Mouse (Mus musculus) fat pad, adult 2 months (tissue): ENCODE measurements around the gene Phf20.
"Not testable (repeated sequence)": the region's sequence is repeated elsewhere in the genome, so short reads cannot be mapped to it uniquely, and the experiment has no call there.

Source experiments
- DNase-seq: peaks from one replicate; pipeline ENCODE4 v3.0.0-alpha.2; 2011; ENCODE audit warnings: low read depth, low spot score; ENCODE audit errors: extremely low read depth

Gene Phf20

DNA sequence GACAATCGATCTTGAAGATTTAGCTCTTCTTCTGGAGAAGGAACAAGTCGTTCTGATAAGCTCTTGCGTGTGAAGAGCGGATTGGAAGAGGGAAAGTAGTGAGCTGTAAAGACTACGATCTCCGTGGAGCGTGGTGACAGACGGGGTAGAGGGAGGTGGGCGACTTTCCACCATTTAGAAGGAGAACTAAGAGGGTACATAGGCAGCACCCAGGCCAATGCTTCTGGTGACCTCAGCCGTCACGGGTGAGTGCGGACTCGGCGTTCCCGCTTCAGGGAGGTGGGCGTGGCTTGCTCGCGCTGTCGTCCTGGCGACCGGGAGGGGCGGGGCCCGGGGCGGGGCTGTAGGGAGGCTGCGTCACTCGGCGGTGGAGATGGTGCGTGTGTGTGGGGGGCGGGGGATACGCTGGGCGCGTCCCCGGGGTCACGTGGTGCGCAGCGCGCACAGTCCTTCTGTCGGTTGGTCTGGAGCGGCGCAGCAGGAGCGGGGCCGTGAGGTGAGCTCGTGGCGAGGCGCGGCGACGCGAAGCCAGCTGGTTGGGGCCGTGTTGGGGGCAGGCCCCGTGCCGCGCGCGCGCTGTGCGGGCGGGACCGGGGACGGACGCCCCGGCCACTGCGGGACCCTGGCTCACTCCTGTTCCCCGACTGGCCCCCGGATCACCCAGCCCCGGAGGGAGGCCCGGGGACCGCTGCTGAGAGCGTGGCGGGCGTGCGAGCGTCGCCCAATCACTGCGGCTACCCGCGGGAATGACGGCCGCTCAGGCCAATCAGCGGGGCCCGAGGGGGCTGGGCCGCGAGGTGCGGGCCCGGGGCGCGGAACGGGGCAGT lies at the start of gene Phf20:
Gene Phf20 (plus strand): TSS at position 165 of the 827 bp plus-strand sequence.
- DNase-seq = no peak

DNA sequence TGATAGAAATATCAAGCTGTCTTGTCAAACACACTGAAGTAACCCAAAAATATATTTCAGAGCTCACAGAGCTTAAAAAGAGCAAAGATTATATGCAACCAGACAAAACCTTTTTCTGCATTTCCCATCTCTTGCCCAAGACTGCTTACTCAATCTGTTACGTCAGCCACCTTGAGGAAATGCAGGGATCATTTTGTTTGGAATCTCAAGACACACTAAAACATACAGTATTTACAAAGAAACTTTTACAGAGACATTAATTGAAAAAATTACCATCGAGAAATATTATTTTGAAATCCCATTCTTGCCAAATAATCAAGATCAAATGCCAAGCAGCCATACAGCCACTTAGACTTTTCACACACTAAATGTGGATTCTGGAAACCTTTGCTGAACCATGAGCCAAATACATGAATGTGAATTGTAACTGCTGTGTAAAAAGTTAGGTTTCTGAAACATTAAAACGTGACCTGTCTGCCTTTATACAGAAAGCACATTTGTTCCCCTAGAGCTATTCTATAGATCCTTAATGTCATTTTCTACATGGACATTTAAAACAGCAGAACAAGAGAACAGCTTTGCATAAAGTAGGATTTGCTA lies 48.9 kb upstream of the Phf20 start:
- no peak for DNase-seq

GRCm38 (mm10) chr2:156151538-156151937 lies 44.7 kb upstream of the Phf20 start:
- DNase-seq = no peak

DNA sequence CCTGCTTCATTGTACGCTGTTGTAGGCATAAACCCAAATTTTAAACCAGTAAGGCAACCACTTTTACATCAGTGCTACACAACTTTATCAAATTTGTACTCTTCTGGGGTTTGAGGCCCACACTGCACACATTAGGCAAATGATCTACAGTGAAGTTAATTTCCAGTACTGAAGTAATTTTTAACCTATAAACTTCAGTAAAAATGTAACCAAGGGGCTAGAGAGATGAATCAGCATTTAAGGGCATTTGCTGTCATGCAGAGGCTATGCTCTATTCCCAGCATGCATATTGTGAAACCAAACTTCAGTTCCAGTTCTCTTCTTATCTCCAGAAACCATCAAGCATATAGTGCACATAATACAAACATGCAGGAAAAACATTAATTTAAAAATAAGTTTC lies 30.8 kb upstream of the Phf20 start:
- DNase-seq = no peak

GRCm38 (mm10) chr2:156166557-156166956 lies 29.7 kb upstream of the Phf20 start:
- DNase-seq = no peak

- no peak for DNase-seq
Measured at GRCm38 (mm10) chr2:156177079-156177478, 19.2 kb upstream of the Phf20 start.

- DNase-seq = no peak
Measured at GRCm38 (mm10) chr2:156177651-156178050, 18.6 kb upstream of the Phf20 start.

GRCm38 (mm10) chr2:156179046-156179795 lies 17.0 kb upstream of the Phf20 start:
- DNase-seq = no peak

GRCm38 (mm10) chr2:156179796-156180093 lies 16.5 kb upstream of the Phf20 start:
- DNase-seq = no peak

GRCm38 (mm10) chr2:156180094-156180821 lies 16.0 kb upstream of the Phf20 start, which contains the start of gene Rbm39:
TSS of gene Rbm39 (minus strand) at chr2:156180238.
- no peak for DNase-seq

GRCm38 (mm10) chr2:156180824-156181590 lies 15.3 kb upstream of the Phf20 start:
- no peak for DNase-seq

- DNase-seq = no peak
Measured at GRCm38 (mm10) chr2:156181592-156181991, 14.7 kb upstream of the Phf20 start.

- DNase-seq = not testable (repeated sequence)
Measured at GRCm38 (mm10) chr2:156189241-156189640, 7.0 kb upstream of the Phf20 start.

- no peak for DNase-seq
Measured at GRCm38 (mm10) chr2:156190004-156190896, 6.0 kb upstream of the Phf20 start.

DNA sequence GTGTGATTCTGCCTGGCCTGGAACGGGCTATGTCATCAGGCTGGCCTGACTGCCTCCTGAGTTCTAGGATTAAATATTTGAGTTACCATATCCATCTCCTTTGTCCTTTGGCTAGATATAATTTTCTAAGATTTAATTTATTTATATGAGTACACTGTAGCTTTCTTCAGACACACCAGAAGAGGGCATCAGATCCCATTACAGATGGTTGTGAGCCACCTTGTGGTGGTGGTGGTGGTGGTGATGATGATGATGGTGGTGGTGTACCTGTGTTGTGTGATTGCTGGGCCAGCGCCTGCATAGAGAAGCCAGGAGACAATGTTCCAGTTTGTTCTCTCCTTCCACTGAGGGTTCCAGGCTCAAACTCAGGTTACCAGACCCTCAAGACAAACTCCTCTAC lies 4.7 kb upstream of the Phf20 start:
- no peak for DNase-seq

- no peak for DNase-seq
Measured at GRCm38 (mm10) chr2:156192068-156192467, 4.2 kb upstream of the Phf20 start.

DNA sequence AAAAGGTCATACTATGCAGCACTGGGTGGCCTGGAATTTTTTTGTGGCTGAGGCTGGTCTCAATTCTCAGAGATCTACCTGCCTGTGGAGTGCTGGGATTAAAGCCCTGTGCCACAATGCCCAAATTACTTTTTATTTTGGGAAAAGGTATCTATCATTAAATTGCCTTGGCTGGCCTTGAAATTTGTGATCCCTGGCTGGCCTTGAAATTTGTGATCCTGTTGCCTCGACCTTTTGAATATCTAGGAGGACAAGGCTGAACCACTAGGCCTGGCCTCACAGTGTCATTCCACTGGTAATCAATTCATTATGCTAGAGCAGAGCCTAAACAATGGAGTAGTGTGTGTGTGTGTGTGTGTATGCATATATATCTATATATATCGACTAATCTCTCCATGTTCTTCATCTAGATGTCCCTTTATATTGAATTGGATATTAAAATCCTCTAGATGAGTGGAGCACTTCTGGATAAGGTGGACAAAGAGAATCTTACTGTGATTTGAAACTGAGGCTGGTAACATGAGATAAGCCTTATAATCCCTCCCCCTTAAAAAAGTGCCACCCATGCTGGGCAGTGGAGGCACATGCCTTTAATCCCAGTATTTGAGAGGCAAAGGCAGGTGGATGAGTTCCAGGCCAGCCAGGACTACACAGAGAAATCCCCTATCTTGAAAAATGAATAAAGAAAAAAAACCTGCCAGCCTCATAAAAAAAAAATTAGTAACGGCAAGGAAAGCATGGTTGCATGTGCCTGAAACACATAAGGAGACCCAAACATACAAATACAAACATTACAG lies 3.0 kb upstream of the Phf20 start:
- DNase-seq = no peak

DNA sequence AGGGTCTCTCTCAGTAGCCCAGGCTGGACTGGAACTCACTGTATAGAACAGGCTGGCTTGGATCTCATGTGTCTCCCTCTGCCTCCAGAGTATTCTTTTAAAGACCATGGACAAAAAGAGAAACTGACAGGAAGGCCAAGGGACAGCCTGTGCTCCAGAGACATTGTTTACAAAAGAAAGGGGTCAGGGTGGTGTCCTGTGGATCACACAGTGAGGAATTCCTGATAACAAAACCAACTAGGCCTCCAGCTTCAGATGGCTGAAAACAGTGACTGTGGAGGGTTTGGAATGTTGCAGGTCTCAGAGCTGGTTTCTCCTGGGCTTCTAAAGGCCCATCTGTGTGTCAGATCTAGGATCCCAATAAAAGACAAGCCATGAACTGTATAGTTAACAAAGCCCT lies 1.7 kb upstream of the Phf20 start:
- no peak for DNase-seq
